Mouse (Mus musculus) gastrocnemius, adult 8-10 months (tissue): ENCODE results near the gene Snx1. TPM values are rescaled to one million over a fixed set of nuclear protein-coding genes. Genes with fewer than 3 reads are reported as not detected.

Experiments used
- DNase-seq, 2 experiments: peaks; one replicate each; pipeline ENCODE4 v3.0.0; 2022; ENCODE audit warnings: low spot score in 2 of 2
- total RNA-seq, 4 experiments: library from RNA; stranded (reverse); gene quantifications; 2 replicates each; pipeline ENCODE4 v1.2.4; 2022

Snx1 gene
- total RNA-seq, 4 experiments from 2014 or later = 9.0 to 11.0 (median 10.5) TPM

DNA sequence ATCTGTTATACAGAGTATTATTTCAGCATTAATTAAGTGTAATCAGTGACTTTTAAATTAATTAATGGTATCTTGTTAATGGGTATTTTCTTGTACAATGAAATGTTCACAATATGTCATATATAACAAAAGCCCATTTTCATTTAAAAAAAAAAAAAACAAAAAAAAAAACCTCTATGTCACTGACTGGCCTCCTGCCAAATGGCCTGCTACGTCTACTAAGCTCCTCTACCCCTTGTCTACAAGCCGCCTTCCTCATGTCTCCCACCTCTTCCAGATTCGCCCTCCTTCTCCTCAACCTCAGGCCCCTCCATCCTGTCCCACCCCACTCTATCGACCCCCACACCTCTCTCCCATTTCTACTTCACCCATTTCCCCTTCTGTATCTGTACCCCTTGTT, 74.9 kb downstream of the Snx1 start:
- DNase-seq = no peak

DNA sequence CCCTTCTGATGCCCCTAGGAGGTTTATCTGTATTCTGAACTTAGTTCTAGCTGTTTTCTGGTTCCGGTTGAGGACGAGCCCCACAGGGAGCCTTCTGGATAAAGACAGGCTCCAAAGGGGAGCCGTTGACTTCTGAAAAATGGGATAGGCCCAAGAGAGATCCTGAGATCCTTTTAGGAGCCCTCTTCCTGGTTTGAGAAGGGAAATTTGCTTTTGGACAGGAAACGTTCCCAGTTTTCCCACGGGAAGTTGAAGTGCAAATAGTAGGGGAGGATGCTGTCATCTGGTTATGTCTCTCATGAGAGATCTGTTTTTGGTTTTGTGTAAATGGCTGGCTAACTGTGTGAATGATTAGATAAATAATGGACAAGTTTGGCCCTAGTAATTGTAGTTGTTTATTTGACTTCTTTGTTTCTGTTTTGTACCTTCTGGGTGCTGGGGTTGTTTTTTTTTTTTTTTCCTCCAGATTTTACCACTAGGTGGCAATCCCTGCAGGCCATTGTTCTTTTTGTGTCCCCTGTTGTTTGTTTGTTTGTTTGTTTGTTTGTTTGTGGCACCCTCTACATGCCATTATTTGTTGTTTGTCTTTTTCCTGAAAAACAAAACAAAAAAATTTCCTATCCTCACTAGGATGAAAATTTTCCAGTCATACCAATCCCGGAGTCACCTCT, 76.3 kb downstream of the Snx1 start:
- no peak for DNase-seq

DNA sequence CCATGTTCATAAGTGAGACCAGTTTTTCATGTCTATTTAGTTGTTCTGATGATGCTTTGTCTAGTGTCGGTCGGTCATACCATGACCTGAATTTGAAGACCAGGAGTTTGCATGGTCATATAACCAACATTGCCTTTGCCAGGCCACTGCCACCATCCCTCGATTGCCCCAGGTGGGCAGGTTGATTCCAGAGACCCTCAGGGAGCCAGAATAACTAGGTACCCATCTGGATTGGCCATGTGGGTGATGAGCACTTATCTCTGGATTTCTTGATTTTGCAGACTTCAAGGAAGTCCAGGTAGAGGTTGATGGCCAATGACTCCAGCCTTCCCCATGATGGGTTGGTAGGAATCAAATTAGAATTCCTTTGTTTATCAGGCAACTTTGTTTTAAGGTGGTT, 83.1 kb downstream of the Snx1 start:
- no peak for DNase-seq

DNA sequence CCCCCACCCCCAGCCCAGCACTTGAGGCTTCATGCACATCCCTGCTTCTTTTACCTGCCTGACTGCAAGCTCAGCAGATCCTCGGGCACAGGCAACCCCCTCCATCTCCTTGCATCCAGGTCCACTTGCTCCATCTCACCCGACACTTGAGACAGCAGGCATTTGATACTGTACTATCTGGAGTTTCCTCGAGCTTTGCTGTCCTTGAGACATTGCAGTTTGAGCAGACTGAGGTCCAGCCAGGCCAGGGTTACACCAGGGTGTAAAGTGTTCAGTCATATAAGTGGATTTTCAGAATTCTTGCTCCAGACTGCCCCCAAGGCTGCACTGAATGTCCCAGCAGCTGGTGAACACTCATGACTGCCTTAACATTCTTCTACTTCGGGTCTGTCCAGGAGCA, 84.1 kb downstream of the Snx1 start:
- DNase-seq = no peak

DNA sequence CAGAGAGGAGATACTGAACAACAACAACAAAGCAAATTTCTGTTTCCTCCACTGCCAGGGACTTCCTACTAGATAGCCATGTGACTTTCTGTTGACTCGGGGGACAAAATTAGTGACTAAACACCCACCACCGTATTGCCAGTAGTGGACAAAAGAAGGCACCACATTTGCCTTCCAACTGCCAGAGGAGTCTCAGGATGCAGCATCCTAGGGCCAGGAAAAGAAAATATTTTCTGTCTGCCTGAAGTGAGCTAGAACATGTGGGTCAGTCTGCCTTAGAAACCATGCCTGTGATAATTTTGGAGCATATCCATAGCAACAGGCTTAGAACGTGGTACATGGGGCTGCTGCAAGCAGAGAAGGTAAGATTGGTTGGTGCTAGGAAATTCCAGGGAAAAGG, 85.6 kb downstream of the Snx1 start:
- DNase-seq = no peak

DNA sequence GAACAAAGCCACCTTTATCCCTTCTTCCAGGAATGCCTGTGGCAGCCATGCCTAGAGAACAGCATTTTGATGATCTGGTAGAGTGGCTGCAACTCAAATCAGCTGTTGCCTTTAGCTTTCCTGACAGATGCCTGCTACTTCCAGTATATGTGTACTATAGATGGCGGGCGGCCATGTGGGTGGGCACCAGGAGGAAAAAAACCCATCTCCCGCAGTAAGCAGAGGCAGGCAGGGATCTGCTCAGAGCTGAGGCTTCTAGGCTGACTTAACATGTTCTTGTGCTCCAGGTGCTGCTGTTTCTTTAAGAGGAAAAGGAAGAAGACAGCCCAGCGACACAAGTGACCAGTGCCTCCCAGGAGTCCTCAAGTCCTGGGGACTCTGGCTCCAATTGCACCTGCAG, 87.1 kb downstream of the Snx1 start:
- no peak for DNase-seq

DNA sequence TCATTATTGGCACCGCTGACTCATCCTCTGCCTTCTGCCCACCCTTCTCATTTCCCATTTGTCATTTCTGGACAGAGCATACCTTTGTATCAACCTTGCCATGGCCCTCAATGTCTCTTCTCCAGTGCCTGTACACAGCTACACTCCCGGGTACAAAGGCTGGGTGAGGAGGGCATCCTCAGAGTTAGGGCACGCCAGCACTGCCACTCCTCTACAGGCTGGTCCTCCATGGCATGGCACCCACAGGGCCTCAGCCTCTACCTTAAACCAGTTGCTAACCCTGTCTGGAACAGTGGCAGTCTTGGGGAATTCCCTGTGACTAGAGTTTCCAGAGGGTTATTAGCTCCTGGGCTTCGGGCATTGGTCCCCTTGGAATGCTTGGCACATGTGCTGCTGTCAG, 87.8 kb downstream of the Snx1 start:
- no peak for DNase-seq

Other genes with a start within 250 kb of the Snx1 start
- gene Pclaf, start 236.3 kb downstream of the Snx1 start, total RNA-seq = not detected
- gene Trip4, start 217.8 kb downstream of the Snx1 start, total RNA-seq = 10 to 100 TPM; 13.6 to 15.6 (median 14.4) TPM
- gene Csnk1g1, start 217.7 kb downstream of the Snx1 start, total RNA-seq = 1 to 10 TPM; 7.7 to 8.0 (median 7.7) TPM
- 10 to 100 TPM; 26.9 to 38.5 (median 32.7) TPM for gene Ppib, start 66.4 kb downstream of the Snx1 start, total RNA-seq
- gene Snx22, start 56.9 kb downstream of the Snx1 start, total RNA-seq = under 1 TPM in 3 of 4 experiments, not detected in 1; 0.12 to 0.29 (median 0.18) TPM
- 10 to 100 TPM; 51.2 to 64.6 (median 61.2) TPM for gene Ciao2a, start within 50 bp of the Snx1 start, total RNA-seq
- gene Dapk2, start 31.6 kb upstream of the Snx1 start, total RNA-seq = 10 to 100 TPM; 28.1 to 36.2 (median 34.1) TPM
- 10 to 100 TPM; 31.0 to 42.2 (median 34.1) TPM for gene Herc1, start 223.9 kb upstream of the Snx1 start, total RNA-seq